Mouse (Mus musculus) MEL (cell line): ENCODE results near the gene Dnajb5. TPM values are rescaled to one million over a fixed set of nuclear protein-coding genes. Genes with fewer than 3 reads are reported as not detected.

Source experiments
- DNase-seq: peaks from one replicate; pipeline ENCODE4 v3.0.0; 2011; ENCODE audit warnings: low read depth, low spot score
- H3K27ac ChIP-seq: 2 replicates; pipeline ENCODE4 v1.5.1; 2012; ENCODE audit warnings: low read depth, mild to moderate bottlenecking, control low read depth, low read length, moderate library complexity; ENCODE audit not compliant: control insufficient read depth
- H3K27me3 ChIP-seq, 2 experiments: fragments of 150-350 bp in 1 of 2; sonication (generic) in 1 of 2; 2 replicates each; pipeline ENCODE4 v1.6.1; 2012; ENCODE audit warnings: low read length in 2 of 2, mild to moderate bottlenecking in 2 of 2, improper control_type of control experiment in 1 of 2, moderate library complexity in 1 of 2; ENCODE audit not compliant: insufficient read depth in 2 of 2, control insufficient read depth in 1 of 2
- H3K36me3 ChIP-seq, 2 experiments: 2 replicates each; pipeline ENCODE4 v1.6.1; 2012 to 2014; ENCODE audit warnings: low read length in 2 of 2, improper control_type of control experiment in 1 of 2, inconsistent platforms in 1 of 2, mild to moderate bottlenecking in 1 of 2; ENCODE audit not compliant: insufficient read depth in 2 of 2, control insufficient read depth in 1 of 2
- H3K4me1 ChIP-seq, 2 experiments: fragments of 150-350 bp in 1 of 2; sonication (generic) in 1 of 2; 2 replicates each; pipeline ENCODE4 v1.6.1; 2012; ENCODE audit warnings: low read length in 2 of 2, improper control_type of control experiment in 1 of 2, mild to moderate bottlenecking in 1 of 2; ENCODE audit not compliant: insufficient read depth in 2 of 2, control insufficient read depth in 1 of 2
- H3K4me3 ChIP-seq, 2 experiments: fragments of 150-350 bp in 1 of 2; sonication (generic) in 1 of 2; 2 replicates each; pipeline ENCODE4 v1.5.1; 2012; ENCODE audit warnings: low read depth in 2 of 2, low read length in 2 of 2, mild to moderate bottlenecking in 2 of 2, moderate library complexity in 2 of 2, control low read depth in 1 of 2, improper control_type of control experiment in 1 of 2; ENCODE audit not compliant: control insufficient read depth in 1 of 2, insufficient read depth in 1 of 2
- H3K79me2 ChIP-seq: 2 replicates; pipeline ENCODE4 v1.6.1; 2012; ENCODE audit warnings: mild to moderate bottlenecking, low read length, moderate library complexity; ENCODE audit not compliant: control insufficient read depth, poor library complexity, insufficient read depth
- H3K9ac ChIP-seq: 2 replicates; pipeline ENCODE4 v1.6.1; 2012; ENCODE audit warnings: low read depth, mild to moderate bottlenecking, control low read depth, low read length, moderate library complexity; ENCODE audit not compliant: control insufficient read depth, poor library complexity, severe bottlenecking
- H3K9me3 ChIP-seq: fragments of 150-350 bp; sonication (generic); replicated peaks from 2 replicates; pipeline ENCODE4 v1.6.1; 2012; ENCODE audit warnings: mild to moderate bottlenecking, low read length, improper control_type of control experiment, moderate library complexity; ENCODE audit not compliant: insufficient read depth
- CHD1 ChIP-seq: IDR thresholded peaks from 2 replicates; pipeline ENCODE4 v1.6.1; 2012; ENCODE audit warnings: low read depth, mild to moderate bottlenecking, inconsistent platforms, low read length, improper control_type of control experiment
- CHD2 ChIP-seq: IDR thresholded peaks from 2 replicates; pipeline ENCODE4 v1.6.1; 2011; ENCODE audit warnings: low read length, improper control_type of control experiment
- ETS1 ChIP-seq: IDR thresholded peaks from 2 replicates; pipeline ENCODE4 v1.6.1; 2012; ENCODE audit warnings: low read depth, mild to moderate bottlenecking, inconsistent platforms, low read length, improper control_type of control experiment, moderate library complexity
- GABPA ChIP-seq: IDR thresholded peaks from 2 replicates; pipeline ENCODE4 v1.6.1; 2012; ENCODE audit warnings: low read depth, mild to moderate bottlenecking, inconsistent platforms, low read length, improper control_type of control experiment, moderate library complexity
- GATA1 ChIP-seq: IDR thresholded peaks from 2 replicates; pipeline ENCODE4 v1.6.1; 2011; ENCODE audit warnings: low read depth, low read length, improper control_type of control experiment
- HCFC1 ChIP-seq: IDR thresholded peaks from 2 replicates; pipeline ENCODE4 v1.6.1; 2012; ENCODE audit warnings: low read depth, mild to moderate bottlenecking, inconsistent platforms, low read length, improper control_type of control experiment, moderate library complexity
- KAT2A ChIP-seq: conservative IDR thresholded peaks from 2 replicates; pipeline ENCODE4 v1.6.1; 2012; ENCODE audit warnings: low read depth, low read length, improper control_type of control experiment, inconsistent platforms
- MAX ChIP-seq: IDR thresholded peaks from 2 replicates; pipeline ENCODE4 v1.6.1; 2011; ENCODE audit warnings: low read length, improper control_type of control experiment
- NRF1 ChIP-seq: IDR thresholded peaks from 2 replicates; pipeline ENCODE4 v1.6.1; 2014; ENCODE audit warnings: low read depth, mild to moderate bottlenecking, inconsistent platforms, low read length, improper control_type of control experiment, moderate library complexity; ENCODE audit not compliant: poor library complexity, insufficient read depth, severe bottlenecking
- POLR2A ChIP-seq, 2 experiments: IDR thresholded peaks; 2 replicates each; pipeline ENCODE4 v1.6.1; 2011 to 2012; ENCODE audit warnings: low read length in 2 of 2, mild to moderate bottlenecking in 2 of 2, control low read depth in 1 of 2, improper control_type of control experiment in 1 of 2, low read depth in 1 of 2, moderate library complexity in 1 of 2; ENCODE audit not compliant: control insufficient read depth in 1 of 2, insufficient read depth in 1 of 2, poor library complexity in 1 of 2
- POLR2AphosphoS5 ChIP-seq: IDR thresholded peaks from 2 replicates; pipeline ENCODE4 v1.6.1; 2012; ENCODE audit warnings: low read depth, borderline replicate concordance, mild to moderate bottlenecking, inconsistent platforms, low read length, moderate library complexity, mixed read lengths
- RAD21 ChIP-seq: IDR thresholded peaks from 2 replicates; pipeline ENCODE4 v1.6.1; 2011; ENCODE audit warnings: mild to moderate bottlenecking, low read depth, low read length, improper control_type of control experiment
- RCOR1 ChIP-seq: IDR thresholded peaks from 2 replicates; pipeline ENCODE4 v1.6.1; 2012; ENCODE audit warnings: low read depth, mild to moderate bottlenecking, inconsistent platforms, low read length, improper control_type of control experiment
- SMC3 ChIP-seq: IDR thresholded peaks from 2 replicates; pipeline ENCODE4 v1.6.1; 2011; ENCODE audit warnings: low read depth, low read length, improper control_type of control experiment
- TAL1 ChIP-seq: IDR thresholded peaks from 2 replicates; pipeline ENCODE4 v1.6.1; 2012; ENCODE audit warnings: mild to moderate bottlenecking, inconsistent platforms, low read length, moderate library complexity, mixed read lengths
- TBP ChIP-seq: IDR thresholded peaks from 2 replicates; pipeline ENCODE4 v1.8.0; 2011; ENCODE audit warnings: low read depth, low read length, improper control_type of control experiment
- TCF12 ChIP-seq: IDR thresholded peaks from 2 replicates; pipeline ENCODE4 v1.6.1; 2014; ENCODE audit warnings: low read depth, mild to moderate bottlenecking, inconsistent platforms, low read length, improper control_type of control experiment, moderate library complexity
- UBTF ChIP-seq: IDR thresholded peaks from 2 replicates; pipeline ENCODE4 v1.6.1; 2012; ENCODE audit warnings: low read depth, mild to moderate bottlenecking, inconsistent platforms, low read length, improper control_type of control experiment, moderate library complexity, borderline replicate concordance; ENCODE audit not compliant: insufficient read depth
- USF1 ChIP-seq: IDR thresholded peaks from 2 replicates; pipeline ENCODE4 v1.6.1; 2014; ENCODE audit warnings: low read depth, mild to moderate bottlenecking, inconsistent platforms, low read length, improper control_type of control experiment, moderate library complexity
- ZC3H11A ChIP-seq: IDR thresholded peaks from 2 replicates; pipeline ENCODE4 v1.6.1; 2012; ENCODE audit warnings: low read depth, mild to moderate bottlenecking, inconsistent platforms, low read length, improper control_type of control experiment
- ZKSCAN1 ChIP-seq: IDR thresholded peaks from 2 replicates; pipeline ENCODE4 v1.6.1; 2012; ENCODE audit warnings: low read depth, mild to moderate bottlenecking, inconsistent platforms, low read length, improper control_type of control experiment, moderate library complexity
- ZNF384 ChIP-seq: IDR thresholded peaks from 2 replicates; pipeline ENCODE4 v1.6.1; 2012; ENCODE audit warnings: low read depth, mild to moderate bottlenecking, inconsistent platforms, low read length, improper control_type of control experiment
- polyA plus RNA-seq, 2 experiments: library from polyadenylated mRNA; stranded (reverse) in 1 of 2; unstranded in 1 of 2; fragments of >175 nt in 1 of 2; fragments of >200 nt in 1 of 2; gene quantifications; 2 replicates each; pipeline versions ENCODE4 v1.2.1 to v1.2.4; 2012; ENCODE audit warnings: low replicate concordance in 2 of 2, low read depth in 1 of 2; ENCODE audit not compliant: insufficient read length in 2 of 2, insufficient read depth in 1 of 2, missing spikeins in 1 of 2
- total RNA-seq: library from RNA; depleted of rRNA; stranded (reverse); fragments of 300-350 nt; gene quantifications from 2 replicates; pipeline ENCODE4 v1.2.3, GENCODE M21; 2012; rRNA removed

Dnajb5 gene
- 0.73 and 1.0 TPM in 2 replicates for total RNA-seq
- 1 to 10 TPM in 1 of 2 experiments, not detected in 1; 1.8 TPM for polyA plus RNA-seq

- TF ChIP-seq TBP (no peak), POLR2A (IDR thresholded peaks at IDR 0.05; ENCODE audit: control insufficient read depth in 1 of 2, insufficient read depth in 1 of 2, low read depth in 1 of 2, low read length in 2 of 2, poor library complexity in 1 of 2) (peak; percentile 37 to 82; a peak in 3 of 4 replicates), CHD2 (peak; percentile 72), NRF1 (peak; percentile 43; the same call in 1 of the 2 replicates), POLR2AphosphoS5 (no peak), TCF12 (no peak), KAT2A (no peak), RAD21 (no peak), UBTF (no peak), ZC3H11A (no peak), ZNF384 (no peak), TAL1 (no peak), ETS1 (no peak), CHD1 (no peak), GATA1 (no peak), MAX (no peak), HCFC1 (peak; percentile 12; the same call in 1 of the 2 replicates), RCOR1 (0 out of 2 replicates have a peak, but pooled peaks have one; percentile 25), SMC3 (no peak), USF1 (no peak), GABPA (no peak), ZKSCAN1 (no peak)
- H3K27ac ChIP-seq: peak within 1 kb of the TSS; percentile 32; the same call in 1 of the 2 replicates
- DNase-seq: peak; percentile 94
- H3K79me2 ChIP-seq: no peaks in the 10 kb centered on the region; the same call in 1 of the 2 replicates
- peak within 1 kb of the TSS; percentile 79 for H3K9ac ChIP-seq
- no peaks in the 10 kb centered on the region for H3K27me3 ChIP-seq
- H3K4me3 ChIP-seq: peak within 1 kb of the TSS; percentile 70 to 77
- peaks cover 0 to 8% of the 10 kb centered on the region in 2 experiments; a peak in 1 of 4 replicates for H3K4me1 ChIP-seq
- no peaks in the 10 kb centered on the region for H3K36me3 ChIP-seq
- H3K9me3 ChIP-seq: no peaks in the 10 kb centered on the region
These were observed at the start of gene Dnajb5 for GRCm38 (mm10) chr4:42949676-42950051. TSS of gene Dnajb5 (plus strand) at chr4:42949814.
